Comparison of ENCODE assay signal across 8 mouse cellular contexts in genomic region chr4:41134935-41135710, GRCm38 (mm10). TPM values are rescaled to one million over a fixed set of nuclear protein-coding genes. Genes with fewer than 3 reads are reported as not detected.
A peak's percentile ranks its signal among the peaks of the same experiment; 100 is the strongest.
DNase-seq lines count a peak whose midpoint lies in the region; ATAC-seq and TF ChIP-seq lines count a peak whose summit lies in the region.

No protein-coding gene starts in this region.

- no peak for TF ChIP-seq CTCF in kidney, postnatal 0 days (IDR thresholded peaks at IDR 0.05; ENCODE audit: low read depth)
- TF ChIP-seq CTCF in liver, embryonic 14.5 days (IDR thresholded peaks at IDR 0.05; ENCODE audit: low read depth): no peak

- no peak for TF ChIP-seq EP300 in liver, embryonic 14.5 days (IDR thresholded peaks at IDR 0.05; ENCODE audit: low read depth)

- peak overlapping the region; percentile 99 for H3K27ac ChIP-seq in heart, embryonic 12.5 days (ENCODE audit: poor library complexity, severe bottlenecking)
- H3K27ac ChIP-seq in kidney, postnatal 0 days: peak overlapping the region; percentile 99
- H3K27ac ChIP-seq in liver, embryonic 14.5 days: peak overlapping the region; percentile 97
- H3K27ac ChIP-seq in neural tube, embryonic 11.5 days (ENCODE audit: low read depth, low read length): peak overlapping the region; percentile 99
- peak overlapping the region; percentile 98 for H3K27ac ChIP-seq in stomach, embryonic 16.5 days (ENCODE audit: low read length)

- peaks cover 7% of the 10 kb centered on the region for H3K36me3 ChIP-seq in heart, embryonic 12.5 days
- H3K36me3 ChIP-seq in kidney, postnatal 0 days (ENCODE audit: insufficient read depth, low read length): no peaks in the 10 kb centered on the region
- peaks cover 7% of the 10 kb centered on the region for H3K36me3 ChIP-seq in liver, embryonic 14.5 days (replicated peaks; ENCODE audit: control insufficient read depth, insufficient read depth, low read depth)
- H3K36me3 ChIP-seq in neural tube, embryonic 11.5 days (ENCODE audit: control insufficient read depth, insufficient read depth, low read length): no peaks in the 10 kb centered on the region
- peaks cover 5% of the 10 kb centered on the region; the same call in 1 of the 2 replicates for H3K36me3 ChIP-seq in stomach, embryonic 16.5 days (ENCODE audit: control insufficient read depth, insufficient read depth, low read length)

- peak overlapping the region; percentile 93 for H3K4me3 ChIP-seq in heart, embryonic 12.5 days
- H3K4me3 ChIP-seq in kidney, postnatal 0 days (replicated peaks; ENCODE audit: low read depth, low read length): peak overlapping the region; percentile 91
- H3K4me3 ChIP-seq in liver, embryonic 14.5 days (ENCODE audit: insufficient read depth in 1 of 2, low read depth in 2 of 2, low read length in 2 of 2): peak overlapping the region; percentile 96 to 97
- H3K4me3 ChIP-seq in neural tube, embryonic 11.5 days (ENCODE audit: low read depth, low read length): peak overlapping the region; percentile 96
- H3K4me3 ChIP-seq in stomach, embryonic 16.5 days (replicated peaks; ENCODE audit: low read length): peak overlapping the region; percentile 97

- ATAC-seq in erythroblast, adult 5-6 weeks (replicated peaks; ENCODE audit: low FRiP score, poor library complexity, severe bottlenecking): peak; percentile 42
- ATAC-seq in heart, embryonic 12.5 days (ENCODE audit: insufficient number of reproducible peaks, low FRiP score): peak; percentile 91
- ATAC-seq in kidney, postnatal 0 days (replicated peaks; ENCODE audit: low FRiP score, low read depth): peak; percentile 91
- peak; percentile 84 for ATAC-seq in liver, embryonic 14.5 days (ENCODE audit: insufficient read depth)
- peak; percentile 94 for ATAC-seq in neural tube, embryonic 11.5 days (ENCODE audit: insufficient read depth, low FRiP score, low TSS enrichment)
- ATAC-seq in stomach, embryonic 16.5 days (ENCODE audit: insufficient read depth, low FRiP score): peak; percentile 94

- H3K27me3 ChIP-seq in heart, embryonic 12.5 days (replicated peaks): no peaks in the 10 kb centered on the region
- H3K27me3 ChIP-seq in kidney, postnatal 0 days (ENCODE audit: insufficient read depth, low read length): no peaks in the 10 kb centered on the region
- H3K27me3 ChIP-seq in liver, embryonic 14.5 days (ENCODE audit: control insufficient read depth, insufficient read depth, low read length): peaks cover 2% of the 10 kb centered on the region; the same call in 1 of the 2 replicates
- H3K27me3 ChIP-seq in neural tube, embryonic 11.5 days (ENCODE audit: control insufficient read depth, insufficient read depth, low read length): no peaks in the 10 kb centered on the region
- H3K27me3 ChIP-seq in stomach, embryonic 16.5 days (ENCODE audit: control insufficient read depth, insufficient read depth, low read length): no peaks in the 10 kb centered on the region

- H3K9ac ChIP-seq in heart, embryonic 12.5 days: peak overlapping the region; percentile 96
- H3K9ac ChIP-seq in kidney, postnatal 0 days (ENCODE audit: low read depth, low read length): peak overlapping the region; percentile 96
- peak overlapping the region; percentile 98 for H3K9ac ChIP-seq in liver, embryonic 14.5 days (replicated peaks)
- peak overlapping the region; percentile 98 for H3K9ac ChIP-seq in neural tube, embryonic 11.5 days (ENCODE audit: low read length)
- H3K9ac ChIP-seq in stomach, embryonic 16.5 days (ENCODE audit: low read length): peak overlapping the region; percentile 99

- no peaks in the 10 kb centered on the region for H3K9me3 ChIP-seq in heart, embryonic 12.5 days (replicated peaks)
- no peaks in the 10 kb centered on the region for H3K9me3 ChIP-seq in kidney, postnatal 0 days (replicated peaks; ENCODE audit: low read length)
- no peaks in the 10 kb centered on the region for H3K9me3 ChIP-seq in liver, embryonic 14.5 days (ENCODE audit: control insufficient read depth, low read length)
- H3K9me3 ChIP-seq in neural tube, embryonic 11.5 days (ENCODE audit: control insufficient read depth, low read length): no peaks in the 10 kb centered on the region
- H3K9me3 ChIP-seq in stomach, embryonic 16.5 days (replicated peaks; ENCODE audit: control insufficient read depth, low read length): no peaks in the 10 kb centered on the region

- peak overlapping the region; percentile 83 for H3K4me2 ChIP-seq in heart, embryonic 12.5 days
- H3K4me2 ChIP-seq in kidney, postnatal 0 days (ENCODE audit: low read length): peak overlapping the region; percentile 69
- H3K4me2 ChIP-seq in liver, embryonic 14.5 days (ENCODE audit: low read depth): peak overlapping the region; percentile 91
- peak overlapping the region; percentile 62 for H3K4me2 ChIP-seq in neural tube, embryonic 11.5 days (ENCODE audit: low read depth)
- peak overlapping the region; percentile 73 for H3K4me2 ChIP-seq in stomach, embryonic 16.5 days (ENCODE audit: low read depth, low read length)

- WGBS in heart, embryonic 12.5 days: 0% methylated on average over 20 of the region's 70 CpGs
- 0% methylated on average over 25 of the region's 70 CpGs for WGBS in kidney, postnatal 0 days
- 0% methylated on average over 42 of the region's 70 CpGs for WGBS in liver, embryonic 14.5 days (ENCODE audit: insufficient replicate concordance)
- 0% methylated on average over 23 of the region's 70 CpGs for WGBS in neural tube, embryonic 11.5 days
- under 1% methylated on average over 23 of the region's 70 CpGs for WGBS in stomach, embryonic 16.5 days

- peak; percentile 90 for DNase-seq in CD4-positive helper T cell, adult 2 months (ENCODE audit: low read depth, low spot score)
- DNase-seq in brain, adult 2 months (ENCODE audit: low read depth, low spot score): peak; percentile 89
- peak; percentile 91 for DNase-seq in kidney, postnatal 0 days (ENCODE audit: low spot score)
- peak in 2 of 3 experiments; percentile 64 to 68 for DNase-seq in liver, embryonic 14.5 days (ENCODE audit: low read depth in 3 of 3, low spot score in 3 of 3)
- peak; percentile 92 for DNase-seq in neural tube, embryonic 11.5 days (ENCODE audit: low spot score)

- peaks cover 6% of the 10 kb centered on the region; the same call in 1 of the 2 replicates for H3K4me1 ChIP-seq in heart, embryonic 12.5 days (replicated peaks)
- H3K4me1 ChIP-seq in kidney, postnatal 0 days (replicated peaks; ENCODE audit: insufficient read depth, low read length): no peaks in the 10 kb centered on the region
- H3K4me1 ChIP-seq in liver, embryonic 14.5 days (replicated peaks; ENCODE audit: control insufficient read depth in 2 of 2, insufficient read depth in 2 of 2, low read length in 1 of 2): peaks cover 39 to 40% of the 10 kb centered on the region in 2 experiments
- no peaks in the 10 kb centered on the region for H3K4me1 ChIP-seq in neural tube, embryonic 11.5 days (ENCODE audit: control insufficient read depth, insufficient read depth, low read length)
- H3K4me1 ChIP-seq in stomach, embryonic 16.5 days (ENCODE audit: control insufficient read depth, insufficient read depth, low read length): 0 out of 2 replicates have a peak, but pooled peaks cover 4% of the 10 kb centered on the region

RNA-seq across cellular contexts. Expression of gene Ube2r2, which starts 0.4 kb away (rescaled TPM):
- 229 and 299 TPM in 2 replicates for total RNA-seq in erythroblast, adult 5-6 weeks (2015; ENCODE audit: low replicate concordance)
- 275 and 350 TPM in 2 replicates for total RNA-seq in erythroblast, adult 5-6 weeks (2017; ENCODE audit: low replicate concordance)
- 77.4 and 87.7 TPM in 2 replicates for polyA plus RNA-seq in heart, embryonic 12.5 days (2016; fragmentation: Nextera tagmentation; extraction: Ambion mirVana)
- polyA plus RNA-seq in kidney, postnatal 0 days (2015; fragmentation: Nextera tagmentation; extraction: Ambion mirVana): 87.7 and 93.9 TPM in 2 replicates
- 14.7 and 44.4 TPM in 2 replicates for polyA plus RNA-seq in liver, embryonic 14.5 days (2012; rRNA removed)
- 31.9 and 38.4 TPM in 2 replicates for polyA plus RNA-seq in liver, embryonic 14.5 days (2014; fragmentation: Nextera tagmentation; extraction: Ambion mirVana)
- polyA plus RNA-seq in neural tube, embryonic 11.5 days (2014; fragmentation: Nextera tagmentation; extraction: Ambion mirVana): 99.5 and 100.0 TPM in 2 replicates
- 54.7 and 59.9 TPM in 2 replicates for polyA plus RNA-seq in stomach, embryonic 16.5 days (2015; fragmentation: Nextera tagmentation; extraction: Ambion mirVana)

RNA-seq across cellular contexts. Expression of gene Nol6, which starts 10.9 kb away (rescaled TPM):
- 1.9 and 2.9 TPM in 2 replicates for total RNA-seq in erythroblast, adult 5-6 weeks (2015; ENCODE audit: low replicate concordance)
- 4.8 and 10.7 TPM in 2 replicates for total RNA-seq in erythroblast, adult 5-6 weeks (2017; ENCODE audit: low replicate concordance)
- 21.6 and 22.0 TPM in 2 replicates for polyA plus RNA-seq in heart, embryonic 12.5 days (2016; fragmentation: Nextera tagmentation; extraction: Ambion mirVana)
- polyA plus RNA-seq in kidney, postnatal 0 days (2015; fragmentation: Nextera tagmentation; extraction: Ambion mirVana): 18.1 and 19.5 TPM in 2 replicates
- 9.4 and 9.5 TPM in 2 replicates for polyA plus RNA-seq in liver, embryonic 14.5 days (2012; rRNA removed)
- polyA plus RNA-seq in liver, embryonic 14.5 days (2014; fragmentation: Nextera tagmentation; extraction: Ambion mirVana): 8.5 and 10.2 TPM in 2 replicates
- polyA plus RNA-seq in neural tube, embryonic 11.5 days (2014; fragmentation: Nextera tagmentation; extraction: Ambion mirVana): 25.1 and 28.7 TPM in 2 replicates
- polyA plus RNA-seq in stomach, embryonic 16.5 days (2015; fragmentation: Nextera tagmentation; extraction: Ambion mirVana): 24.2 and 27.1 TPM in 2 replicates

RNA-seq across cellular contexts. Expression of gene Aqp3, which starts 37.1 kb away (rescaled TPM):
- not detected in 2 replicates for total RNA-seq in erythroblast, adult 5-6 weeks (2015; ENCODE audit: low replicate concordance)
- total RNA-seq in erythroblast, adult 5-6 weeks (2017; ENCODE audit: low replicate concordance): not detected in 2 replicates
- polyA plus RNA-seq in heart, embryonic 12.5 days (2016; fragmentation: Nextera tagmentation; extraction: Ambion mirVana): 2.2 and 2.6 TPM in 2 replicates
- 87.4 and 102 TPM in 2 replicates for polyA plus RNA-seq in kidney, postnatal 0 days (2015; fragmentation: Nextera tagmentation; extraction: Ambion mirVana)
- polyA plus RNA-seq in liver, embryonic 14.5 days (2012; rRNA removed): 15.6 and 18.3 TPM in 2 replicates
- polyA plus RNA-seq in liver, embryonic 14.5 days (2014; fragmentation: Nextera tagmentation; extraction: Ambion mirVana): 5.8 and 8.7 TPM in 2 replicates
- polyA plus RNA-seq in neural tube, embryonic 11.5 days (2014; fragmentation: Nextera tagmentation; extraction: Ambion mirVana): 0.41 and 0.60 TPM in 2 replicates
- 101 and 127 TPM in 2 replicates for polyA plus RNA-seq in stomach, embryonic 16.5 days (2015; fragmentation: Nextera tagmentation; extraction: Ambion mirVana)

Comparison
In these comparisons a context has a peak if more than half of its experiments do, and no peak if none do; other contexts are left out.
1. Peak in every context shown above with its lines: DNase-seq, ATAC-seq, H3K4me3 ChIP-seq and H3K27ac ChIP-seq.
2. ATAC-seq: peak in every context shown above with its lines; median percentile 94 in neural tube, embryonic 11.5 days; 94 in stomach, embryonic 16.5 days; 91 in heart, embryonic 12.5 days; 91 in kidney, postnatal 0 days; 84 in liver, embryonic 14.5 days; 42 in erythroblast, adult 5-6 weeks.